ENCODE assay signal across 18 mouse cellular contexts in the genomic region with DNA sequence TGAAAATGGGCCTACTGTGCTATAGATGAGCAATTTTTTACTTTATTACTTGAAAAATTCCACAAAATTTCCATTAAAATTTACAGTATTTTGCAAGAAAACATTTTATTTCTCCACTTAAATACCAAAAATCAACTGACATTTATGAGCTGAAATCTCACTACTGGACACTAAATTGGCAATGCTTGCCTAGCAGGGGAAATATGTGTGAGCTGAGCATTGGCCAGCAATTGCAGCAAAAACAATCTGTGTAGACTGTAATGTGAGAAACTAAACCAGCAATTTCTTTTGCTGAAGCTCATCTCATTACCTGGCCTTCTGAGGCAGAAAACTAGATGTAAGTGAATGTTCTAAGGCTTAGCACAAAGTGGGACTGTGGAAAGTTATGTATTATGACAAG.
"Had no signal": no experiment of that assay in that cellular context is flagged by ENCODE, and none has a peak within 500 bp of the region (broad histone marks: within the 10 kb centered on the region; RNA-seq: fewer than 3 reads in every experiment).

No protein-coding gene starts in this region.

- ATAC-seq: liver, postnatal 0 days; midbrain, embryonic 13.5 days; midbrain, embryonic 15.5 days had no signal

- H3K4me1 ChIP-seq: liver, embryonic 13.5 days; liver, embryonic 15.5 days; megakaryocyte, embryonic 14.5 days; midbrain, embryonic 13.5 days; midbrain, embryonic 15.5 days; neural tube, embryonic 12.5 days; stomach, embryonic 15.5 days had no signal

- DNase-seq: liver; liver, embryonic 13.5 days; liver, postnatal 0 days; lung, adult 2 months; right cerebral cortex, postnatal 14 days; thymus, adult 18-20 months; thymus, postnatal 14 days; thymus, postnatal 36 days had no signal

- H3K27me3 ChIP-seq: liver, embryonic 13.5 days; liver, embryonic 15.5 days; megakaryocyte, embryonic 14.5 days; midbrain, embryonic 13.5 days; midbrain, embryonic 15.5 days; neural tube, embryonic 12.5 days; stomach, embryonic 15.5 days had no signal

- H3K9me3 ChIP-seq: liver, embryonic 13.5 days; liver, embryonic 15.5 days; midbrain, embryonic 13.5 days; midbrain, embryonic 15.5 days; neural tube, embryonic 12.5 days; stomach, embryonic 15.5 days had no signal

- H3K4me2 ChIP-seq: liver, embryonic 11.5 days; liver, embryonic 13.5 days; liver, embryonic 15.5 days; midbrain, embryonic 11.5 days; midbrain, embryonic 13.5 days; midbrain, embryonic 15.5 days; neural tube, embryonic 12.5 days; stomach, embryonic 15.5 days had no signal

- H3K36me3 ChIP-seq: liver, embryonic 13.5 days; liver, embryonic 15.5 days; midbrain, embryonic 13.5 days; midbrain, embryonic 15.5 days; neural tube, embryonic 12.5 days; stomach, embryonic 15.5 days had no signal

- H3K27ac ChIP-seq: liver, embryonic 13.5 days; liver, embryonic 15.5 days; macrophage; midbrain, embryonic 13.5 days; midbrain, embryonic 15.5 days; neural tube, embryonic 12.5 days; stomach, embryonic 15.5 days; stomach, postnatal 0 days had no signal

- H3K4me3 ChIP-seq: liver, embryonic 13.5 days; liver, embryonic 15.5 days; megakaryocyte, embryonic 14.5 days; midbrain, embryonic 13.5 days; midbrain, embryonic 15.5 days; neural tube, embryonic 12.5 days; stomach, embryonic 15.5 days had no signal

- H3K9ac ChIP-seq: liver, embryonic 13.5 days; liver, embryonic 15.5 days; liver, postnatal 0 days; midbrain, embryonic 13.5 days; midbrain, embryonic 15.5 days; neural tube, embryonic 12.5 days; stomach, embryonic 15.5 days had no signal
